Mouse (Mus musculus): Measurements from ENCODE around the gene Rnf185. TPM values are rescaled to one million over a fixed set of nuclear protein-coding genes. Genes with fewer than 3 reads are reported as not detected.

Rnf185 gene
- polyA plus RNA-seq, 1 experiment from 2014 or later = 9.7 TPM

- Histone ChIP-seq H3K4me2 (ENCODE audit: low read depth, low read length) (no peak overlapping the region), H3K4me3 (ENCODE audit: low read depth, low read length) (no peak overlapping the region), H3K4me1 (ENCODE audit: insufficient read depth) (peaks cover 5% of the 10 kb centered on the region), H3K27me3 (ENCODE audit: insufficient read depth, low read length) (no peaks in the 10 kb centered on the region), H3K27ac (ENCODE audit: low read depth) (no peak overlapping the region), H3K9me3 (ENCODE audit: low read length) (no peaks in the 10 kb centered on the region), H3K9ac (replicated peaks) (no peak overlapping the region), H3K36me3 (replicated peaks; ENCODE audit: insufficient read depth, low read length) (no peaks in the 10 kb centered on the region)
- 78% methylated on average over 12 of the region's 12 CpGs for WGBS (ENCODE audit: insufficient replicate concordance)
- no peak for TF ChIP-seq EP300 (IDR thresholded peaks at IDR 0.05; ENCODE audit: low read depth)
- DNase-seq (no peak), ATAC-seq (no peak)
Observed at GRCm38 (mm10) chr11:3374741-3375140, 77.4 kb downstream of the Rnf185 start.

GRCm38 (mm10) chr11:3374293-3374645, 77.9 kb downstream of the Rnf185 start:
- TF ChIP-seq CTCF (IDR thresholded peaks at IDR 0.05; ENCODE audit: low read depth) = no peak
- TF ChIP-seq EP300 (IDR thresholded peaks at IDR 0.05; ENCODE audit: low read depth) = no peak
- no peaks in the 10 kb centered on the region for H3K36me3 ChIP-seq (replicated peaks; ENCODE audit: insufficient read depth, low read length)
- H3K4me3 ChIP-seq (ENCODE audit: low read depth, low read length) = no peak overlapping the region
- WGBS (ENCODE audit: insufficient replicate concordance) = 75% methylated on average over 7 of the region's 7 CpGs
- H3K4me1 ChIP-seq (ENCODE audit: insufficient read depth) = peaks cover 5% of the 10 kb centered on the region
- no peak overlapping the region for H3K27ac ChIP-seq (ENCODE audit: low read depth)
- no peak overlapping the region for H3K9ac ChIP-seq (replicated peaks)
- ATAC-seq (no peak), DNase-seq (no peak)
- H3K9me3 ChIP-seq (ENCODE audit: low read length) = no peaks in the 10 kb centered on the region
- H3K4me2 ChIP-seq (ENCODE audit: low read depth, low read length) = no peak overlapping the region
- H3K27me3 ChIP-seq (ENCODE audit: insufficient read depth, low read length) = no peaks in the 10 kb centered on the region

GRCm38 (mm10) chr11:3373591-3374292, 78.4 kb downstream of the Rnf185 start:
- H3K9me3 ChIP-seq (ENCODE audit: low read length) = no peaks in the 10 kb centered on the region
- no peak for ATAC-seq
- peaks cover 5% of the 10 kb centered on the region for H3K4me1 ChIP-seq (ENCODE audit: insufficient read depth)
- no peak overlapping the region for H3K9ac ChIP-seq (replicated peaks)
- 62% methylated on average over 7 of the region's 7 CpGs for WGBS (ENCODE audit: insufficient replicate concordance)
- no peaks in the 10 kb centered on the region for H3K36me3 ChIP-seq (replicated peaks; ENCODE audit: insufficient read depth, low read length)
- H3K4me3 ChIP-seq (ENCODE audit: low read depth, low read length) = no peak overlapping the region
- no peak overlapping the region for H3K27ac ChIP-seq (ENCODE audit: low read depth)
- no peak for TF ChIP-seq EP300 (IDR thresholded peaks at IDR 0.05; ENCODE audit: low read depth)
- TF ChIP-seq CTCF (IDR thresholded peaks at IDR 0.05; ENCODE audit: low read depth) = no peak
- no peak for DNase-seq
- H3K4me2 ChIP-seq (ENCODE audit: low read depth, low read length) = no peak overlapping the region
- H3K27me3 ChIP-seq (ENCODE audit: insufficient read depth, low read length) = no peaks in the 10 kb centered on the region

- ATAC-seq (peak; percentile 43), DNase-seq (no peak)
- H3K27ac ChIP-seq (ENCODE audit: low read depth) = no peak overlapping the region
- H3K9ac ChIP-seq (replicated peaks) = peak overlapping the region; percentile 57
- H3K9me3 ChIP-seq (ENCODE audit: low read length) = no peaks in the 10 kb centered on the region
- H3K4me1 ChIP-seq (ENCODE audit: insufficient read depth) = peaks cover 5% of the 10 kb centered on the region
- TF ChIP-seq EP300 (IDR thresholded peaks at IDR 0.05; ENCODE audit: low read depth) (no peak), CTCF (IDR thresholded peaks at IDR 0.05; ENCODE audit: low read depth) (no peak)
- 29% methylated on average over 7 of the region's 7 CpGs for WGBS (ENCODE audit: insufficient replicate concordance)
- H3K4me2 ChIP-seq (ENCODE audit: low read depth, low read length) = peak overlapping the region; percentile 80
- H3K36me3 ChIP-seq (replicated peaks; ENCODE audit: insufficient read depth, low read length) = no peaks in the 10 kb centered on the region
- H3K27me3 ChIP-seq (ENCODE audit: insufficient read depth, low read length) = no peaks in the 10 kb centered on the region
- peak overlapping the region; percentile 47 for H3K4me3 ChIP-seq (ENCODE audit: low read depth, low read length)
Observed at GRCm38 (mm10) chr11:3371599-3372295, 80.4 kb downstream of the Rnf185 start.

GRCm38 (mm10) chr11:3370928-3371598, 81.1 kb downstream of the Rnf185 start:
- H3K27ac ChIP-seq (ENCODE audit: low read depth) = no peak overlapping the region; the same call in 1 of the 2 replicates
- peak overlapping the region; percentile 47 for H3K4me3 ChIP-seq (ENCODE audit: low read depth, low read length)
- 8% methylated on average over 27 of the region's 27 CpGs for WGBS (ENCODE audit: insufficient replicate concordance)

GRCm38 (mm10) chr11:3370162-3370561, 82.0 kb downstream of the Rnf185 start:
- H3K4me1 ChIP-seq (ENCODE audit: insufficient read depth) = peaks cover 5% of the 10 kb centered on the region
- ATAC-seq (no peak), DNase-seq (no peak)
- H3K4me3 ChIP-seq (ENCODE audit: low read depth, low read length) = no peak overlapping the region
- H3K27me3 ChIP-seq (ENCODE audit: insufficient read depth, low read length) = no peaks in the 10 kb centered on the region
- H3K4me2 ChIP-seq (ENCODE audit: low read depth, low read length) = no peak overlapping the region
- no peaks in the 10 kb centered on the region for H3K9me3 ChIP-seq (ENCODE audit: low read length)
- WGBS (ENCODE audit: insufficient replicate concordance) = 86% methylated on average over 2 of the region's 2 CpGs
- no peak overlapping the region for H3K27ac ChIP-seq (ENCODE audit: low read depth)
- no peak for TF ChIP-seq EP300 (IDR thresholded peaks at IDR 0.05; ENCODE audit: low read depth)
- TF ChIP-seq CTCF (IDR thresholded peaks at IDR 0.05; ENCODE audit: low read depth) = no peak
- no peak overlapping the region for H3K9ac ChIP-seq (replicated peaks)
- H3K36me3 ChIP-seq (replicated peaks; ENCODE audit: insufficient read depth, low read length) = no peaks in the 10 kb centered on the region

More at GRCm38 (mm10) chr11:3370928-3371598, 81.1 kb downstream of the Rnf185 start:
- TF ChIP-seq EP300 (IDR thresholded peaks at IDR 0.05; ENCODE audit: low read depth) (no peak), CTCF (IDR thresholded peaks at IDR 0.05; ENCODE audit: low read depth) (no peak)
- Histone ChIP-seq H3K27me3 (ENCODE audit: insufficient read depth, low read length) (no peaks in the 10 kb centered on the region), H3K9me3 (ENCODE audit: low read length) (no peaks in the 10 kb centered on the region), H3K4me1 (ENCODE audit: insufficient read depth) (peaks cover 5% of the 10 kb centered on the region), H3K9ac (replicated peaks) (peak overlapping the region; percentile 57), H3K36me3 (replicated peaks; ENCODE audit: insufficient read depth, low read length) (no peaks in the 10 kb centered on the region), H3K4me2 (ENCODE audit: low read depth, low read length) (peak overlapping the region; percentile 80)
- DNase-seq = peak; percentile 82
- ATAC-seq = peak; percentile 94
